Mouse (Mus musculus) forebrain, embryonic 12.5 days (tissue): ENCODE measurements around the gene Zfp568. TPM values are rescaled to one million over a fixed set of nuclear protein-coding genes. Genes with fewer than 3 reads are reported as not detected.

ENCODE experiments used
- ATAC-seq: fragments of 200-750 bp; cut with Nextera tagmentation; 2 replicates; pipeline ENCODE4 v1.8.0; 2017; ENCODE audit warnings: moderate TSS enrichment; ENCODE audit not compliant: low FRiP score
- H3K27ac ChIP-seq: fragments of 300-500 bp; sonication (generic); 2 replicates; pipeline ENCODE4 v1.5.1; 2016; ENCODE audit warnings: mild to moderate bottlenecking
- H3K27me3 ChIP-seq: fragments of 300-500 bp; sonication (generic); 2 replicates; pipeline ENCODE4 v1.6.1; 2016; ENCODE audit warnings: mild to moderate bottlenecking
- H3K36me3 ChIP-seq: fragments of 300-500 bp; sonication (generic); replicated peaks from 2 replicates; pipeline ENCODE4 v1.6.1; 2016; ENCODE audit warnings: mild to moderate bottlenecking
- H3K4me1 ChIP-seq: fragments of 300-500 bp; sonication (generic); 2 replicates; pipeline ENCODE4 v1.6.1; 2016
- H3K4me2 ChIP-seq: fragments of 300-500 bp; sonication (generic); 2 replicates; pipeline ENCODE4 v1.6.1; 2016; ENCODE audit warnings: mild to moderate bottlenecking, moderate library complexity
- H3K4me3 ChIP-seq: fragments of 300-500 bp; sonication (generic); replicated peaks from 2 replicates; pipeline ENCODE4 v1.5.1; 2016; ENCODE audit warnings: mild to moderate bottlenecking
- H3K9ac ChIP-seq: fragments of 300-500 bp; sonication (generic); 2 replicates; pipeline ENCODE4 v1.6.1; 2016; ENCODE audit warnings: mild to moderate bottlenecking
- H3K9me3 ChIP-seq: fragments of 300-500 bp; sonication (generic); 2 replicates; pipeline ENCODE4 v1.6.1; 2016
- WGBS: fragments of 180-500 bp; shearing (Covaris S2); methylation state at CpG from one replicate; pipeline ENCODE4 v1.1.7; 2016; 5-methylcytosine and 5-hydroxymethylcytosine counted together
- polyA plus RNA-seq: library from polyadenylated mRNA; unstranded; fragments of >200 nt; fragmentation: Nextera tagmentation; extraction: Ambion mirVana; gene quantifications from 2 replicates; pipeline ENCODE4 v1.2.1, GENCODE M21; 2016

Gene Zfp568
- polyA plus RNA-seq, 1 experiment from 2014 or later, result 12.1 TPM

GRCm38 (mm10) chr7:30072146-30073028 is 88.6 kb downstream of the Zfp568 start, which contains the start of gene Zfp82:
Zfp82 (minus strand) TSS chr7:30072900.
- ATAC-seq, result peak; percentile 89
- H3K36me3 ChIP-seq, result peaks cover 24% of the 10 kb centered on the region
- H3K4me3 ChIP-seq, result peak within 1 kb of the TSS; percentile 81
- peak within 1 kb of the TSS; percentile 82 for H3K9ac ChIP-seq
- under 1% methylated on average over 50 of the region's 50 CpGs for WGBS
- peak within 1 kb of the TSS; percentile 77 for H3K27ac ChIP-seq
- H3K4me1 ChIP-seq, result peaks cover 7% of the 10 kb centered on the region; the same call in 1 of the 2 replicates
- H3K9me3 ChIP-seq, result no peaks in the 10 kb centered on the region
- H3K27me3 ChIP-seq, result no peaks in the 10 kb centered on the region
- H3K4me2 ChIP-seq, result peak within 1 kb of the TSS; percentile 92

Other genes starting within 250 kb of the Zfp568 start
- 17.8 and 18.3 TPM in 2 replicates for gene Zfp84, start 215.4 kb upstream of the Zfp568 start, polyA plus RNA-seq
- gene Zfp30, start 200.0 kb upstream of the Zfp568 start, polyA plus RNA-seq, result 11.6 and 11.8 TPM in 2 replicates
- gene Zfp790, start 167.8 kb upstream of the Zfp568 start, polyA plus RNA-seq, result 20.7 and 23.0 TPM in 2 replicates
- 11.9 and 12.8 TPM in 2 replicates for gene Zfp940, start 130.3 kb upstream of the Zfp568 start, polyA plus RNA-seq
- gene Zfp420, start 124.0 kb upstream of the Zfp568 start, polyA plus RNA-seq, result 10.6 and 12.1 TPM in 2 replicates
- gene Zfp27, start 77.4 kb upstream of the Zfp568 start, polyA plus RNA-seq, result 13.4 and 15.1 TPM in 2 replicates
- gene Zfp383, start 75.7 kb upstream of the Zfp568 start, polyA plus RNA-seq, result 6.6 and 7.6 TPM in 2 replicates
- gene Zfp74, start 29.9 kb upstream of the Zfp568 start, polyA plus RNA-seq, result 15.4 and 16.5 TPM in 2 replicates
- gene Zfp14, start 67.4 kb downstream of the Zfp568 start, polyA plus RNA-seq, result 6.0 and 6.1 TPM in 2 replicates
- 4.7 and 8.9 TPM in 2 replicates for gene Zfp82, start 88.9 kb downstream of the Zfp568 start, polyA plus RNA-seq
- 2.7 and 6.9 TPM in 2 replicates for gene Gm26920, start 106.5 kb downstream of the Zfp568 start, polyA plus RNA-seq
- 13.5 and 16.2 TPM in 2 replicates for gene Zfp566, start 106.6 kb downstream of the Zfp568 start, polyA plus RNA-seq
- 129 TPM in 2 replicates for gene Zfp260, start 110.8 kb downstream of the Zfp568 start, polyA plus RNA-seq
- gene Zfp382, start 138.0 kb downstream of the Zfp568 start, polyA plus RNA-seq, result 16.1 and 21.2 TPM in 2 replicates
- gene Zfp146, start 185.8 kb downstream of the Zfp568 start, polyA plus RNA-seq, result 23.6 and 25.8 TPM in 2 replicates
- 3.0 and 3.7 TPM in 2 replicates for gene Cox7a1, start 200.2 kb downstream of the Zfp568 start, polyA plus RNA-seq
- 44.5 and 51.3 TPM in 2 replicates for gene Capns1, start 214.9 kb downstream of the Zfp568 start, polyA plus RNA-seq
- gene Polr2i, start 248.0 kb downstream of the Zfp568 start, polyA plus RNA-seq, result 164 TPM in 2 replicates
- 245 and 256 TPM in 2 replicates for gene Tbcb, start 248.3 kb downstream of the Zfp568 start, polyA plus RNA-seq